Mouse (Mus musculus) forebrain, embryonic 13.5 days (tissue): Measurements from ENCODE around the gene Ccl27b. TPM values are rescaled to one million over a fixed set of nuclear protein-coding genes. Genes with fewer than 3 reads are reported as not detected.
"Not testable (repeated sequence)": the region's sequence is repeated elsewhere in the genome, so short reads cannot be mapped to it uniquely, and the experiment has no call there.

Experiments used
- ATAC-seq: fragments of 200-750 bp; cut with Nextera tagmentation; 2 replicates; pipeline ENCODE4 v1.8.0; 2017
- H3K27ac ChIP-seq: fragments of 300-500 bp; sonication (generic); 2 replicates; pipeline ENCODE4 v1.5.1; 2015; ENCODE audit warnings: inconsistent platforms, mild to moderate bottlenecking, moderate library complexity
- H3K27me3 ChIP-seq: fragments of 300-500 bp; sonication (generic); 2 replicates; pipeline ENCODE4 v1.6.1; 2015; ENCODE audit warnings: mild to moderate bottlenecking, inconsistent platforms
- H3K36me3 ChIP-seq: fragments of 300-500 bp; sonication (generic); 2 replicates; pipeline ENCODE4 v1.6.1; 2015; ENCODE audit warnings: mild to moderate bottlenecking, inconsistent platforms; ENCODE audit not compliant: poor library complexity, severe bottlenecking
- H3K4me1 ChIP-seq: fragments of 300-500 bp; sonication (generic); 2 replicates; pipeline ENCODE4 v1.6.1; 2015; ENCODE audit warnings: inconsistent platforms
- H3K4me2 ChIP-seq: fragments of 300-500 bp; sonication (generic); 2 replicates; pipeline ENCODE4 v1.6.1; 2015; ENCODE audit warnings: inconsistent platforms, mild to moderate bottlenecking, moderate library complexity
- H3K4me3 ChIP-seq: fragments of 300-500 bp; sonication (generic); 2 replicates; pipeline ENCODE4 v1.5.1; 2015; ENCODE audit warnings: mild to moderate bottlenecking, inconsistent platforms
- H3K9ac ChIP-seq: fragments of 300-500 bp; sonication (generic); 2 replicates; pipeline ENCODE4 v1.6.1; 2015; ENCODE audit warnings: mild to moderate bottlenecking, inconsistent platforms
- H3K9me3 ChIP-seq: fragments of 300-500 bp; sonication (generic); replicated peaks from 2 replicates; pipeline ENCODE4 v1.6.1; 2016; ENCODE audit warnings: inconsistent platforms
- WGBS: fragments of 180-500 bp; shearing (Covaris S2); methylation state at CpG from one replicate; pipeline ENCODE4 v1.1.7; 2015; 5-methylcytosine and 5-hydroxymethylcytosine counted together
- polyA plus RNA-seq: library from polyadenylated mRNA; unstranded; fragments of >200 nt; fragmentation: Nextera tagmentation; extraction: Ambion mirVana; gene quantifications from 2 replicates; pipeline ENCODE4 v1.2.1, GENCODE M21; 2015

Gene Ccl27b
- polyA plus RNA-seq = not detected in 2 replicates

DNA sequence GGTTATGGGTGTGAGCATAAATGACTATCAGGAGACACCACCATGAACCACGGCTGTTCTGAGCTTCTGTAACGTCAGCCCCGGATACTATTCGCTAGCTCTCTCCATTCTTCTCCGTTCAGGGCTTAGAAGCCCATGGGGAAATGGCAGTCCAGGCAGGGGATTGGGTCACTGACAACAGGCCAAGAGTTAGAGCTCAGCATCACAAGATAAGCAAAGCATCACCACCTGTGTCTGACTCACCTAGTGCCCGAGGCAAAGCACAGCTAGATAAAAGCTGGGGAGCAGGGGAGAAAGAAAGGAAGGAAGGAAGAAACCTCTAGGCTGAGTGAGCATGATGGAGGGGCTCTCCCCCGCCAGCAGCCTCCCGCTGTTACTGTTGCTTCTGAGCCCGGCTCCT lies at the start of gene Ccl27b:
Gene Ccl27b (plus strand): TSS at position 301 of the 400 bp plus-strand sequence.
- not testable (repeated sequence) for ATAC-seq

DNA sequence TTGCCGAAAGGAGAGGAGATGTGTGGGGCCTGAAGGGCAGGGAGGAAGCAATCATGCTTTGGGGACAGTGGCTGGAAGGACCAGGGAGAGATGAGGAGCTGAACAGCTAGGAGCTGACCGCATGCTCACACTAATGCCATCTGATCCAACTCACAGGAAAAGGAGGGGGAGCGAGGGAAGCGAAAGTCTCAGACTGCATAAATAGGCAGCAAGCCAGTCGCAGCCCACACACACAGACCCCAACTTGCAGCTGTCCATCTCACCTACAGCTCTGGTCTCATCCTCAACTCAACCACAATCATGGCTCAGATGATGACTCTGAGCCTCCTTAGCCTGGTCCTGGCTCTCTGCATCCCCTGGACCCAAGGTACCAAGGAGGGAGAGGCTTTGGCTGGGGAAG lies 43.2 kb upstream of the Ccl27b start, which contains the start of gene Gm10591:
Gene Gm10591 (plus strand): TSS at position 301 of the 400 bp plus-strand sequence.
- H3K27ac ChIP-seq, H3K9me3 ChIP-seq, H3K4me2 ChIP-seq, H3K36me3 ChIP-seq, ATAC-seq, H3K9ac ChIP-seq, H3K4me3 ChIP-seq, H3K27me3 ChIP-seq, H3K4me1 ChIP-seq: not testable (repeated sequence)
- WGBS = no CpG with 5 or more reads among the region's 5 CpGs

More for the DNA sequence above, at the start of gene Ccl27b:
- no CpG with 5 or more reads among the region's 9 CpGs for WGBS
- H3K4me2 ChIP-seq, H3K4me3 ChIP-seq, H3K9me3 ChIP-seq, H3K36me3 ChIP-seq, H3K27ac ChIP-seq, H3K4me1 ChIP-seq, H3K9ac ChIP-seq, H3K27me3 ChIP-seq: not testable (repeated sequence)

DNA sequence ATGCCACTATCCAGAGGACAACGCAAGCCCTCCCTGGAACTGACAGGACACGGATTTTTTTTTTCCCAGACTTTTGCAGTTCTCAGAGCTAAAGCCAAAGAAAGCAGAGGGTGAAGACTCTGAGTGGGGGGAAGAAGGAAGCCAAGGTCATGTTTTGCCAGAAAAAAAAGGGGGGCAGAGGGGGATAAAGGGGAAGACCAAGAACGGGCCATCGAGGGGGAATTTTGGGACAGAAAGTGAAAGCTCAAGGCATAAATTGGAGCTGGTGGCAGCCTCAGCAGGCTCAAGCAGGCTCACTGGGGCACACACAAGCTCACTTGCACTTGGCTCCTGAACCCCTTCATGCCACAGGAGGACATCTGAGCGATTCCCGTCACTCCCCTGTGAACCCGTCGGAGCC lies 25.6 kb upstream of the Ccl27b start, which contains the start of gene Gm2564:
Gene Gm2564 (plus strand): TSS at position 301 of the 400 bp plus-strand sequence.
- not testable (repeated sequence) for H3K4me1 ChIP-seq, H3K9me3 ChIP-seq, H3K4me2 ChIP-seq, H3K27me3 ChIP-seq, H3K9ac ChIP-seq, ATAC-seq, H3K36me3 ChIP-seq, H3K4me3 ChIP-seq, H3K27ac ChIP-seq
- no CpG with 5 or more reads among the region's 8 CpGs for WGBS

DNA sequence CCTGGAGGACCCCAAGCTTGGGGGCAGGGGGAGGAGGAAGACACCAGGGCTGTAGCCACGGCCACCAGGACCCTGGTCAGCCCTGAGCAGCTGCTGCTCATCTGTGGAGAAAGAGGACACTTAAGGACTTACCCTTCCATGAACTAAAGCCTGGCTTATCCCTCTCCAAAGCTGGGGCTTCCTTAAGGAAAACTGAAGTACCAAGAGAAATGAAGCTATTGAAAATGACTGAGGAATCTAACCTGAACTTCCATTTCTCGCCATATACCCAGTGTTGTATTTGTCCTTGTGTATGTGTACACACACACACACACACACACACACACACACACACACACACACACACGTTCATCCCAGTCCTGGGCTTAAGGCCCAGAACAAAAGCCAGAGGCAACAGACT lies 6.7 kb downstream of the Ccl27b start, which contains the start of gene Il11ra2:
Gene Il11ra2 (minus strand): TSS at position 101 of the 400 bp plus-strand sequence.
- H3K4me2 ChIP-seq, H3K4me3 ChIP-seq, H3K9me3 ChIP-seq, H3K4me1 ChIP-seq, H3K27me3 ChIP-seq, H3K9ac ChIP-seq, H3K27ac ChIP-seq, H3K36me3 ChIP-seq, ATAC-seq: not testable (repeated sequence)
- no CpG with 5 or more reads among the region's 3 CpGs for WGBS

DNA sequence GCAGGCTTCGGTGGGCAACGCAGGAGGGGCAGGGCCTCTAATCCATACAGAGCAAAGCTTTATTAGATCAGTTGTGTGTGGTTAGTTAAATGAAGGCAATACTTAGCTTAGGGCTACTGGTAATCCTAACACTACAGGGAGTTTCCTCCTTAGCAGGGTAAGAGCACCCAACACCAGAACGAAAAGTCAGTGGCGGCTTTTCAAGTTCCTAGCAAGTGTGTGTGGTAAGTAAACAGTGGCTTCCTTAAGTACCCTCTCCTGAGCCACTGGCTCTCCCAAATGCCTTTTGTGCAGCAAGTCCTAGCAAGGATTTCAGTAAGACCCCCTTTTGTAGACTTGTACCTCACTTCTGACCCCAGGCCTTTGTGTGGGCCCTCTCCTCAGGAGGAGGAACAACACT lies 20.4 kb downstream of the Ccl27b start:
- no CpG with 5 or more reads among the region's 4 CpGs for WGBS
- not testable (repeated sequence) for H3K4me3 ChIP-seq, H3K9ac ChIP-seq

DNA sequence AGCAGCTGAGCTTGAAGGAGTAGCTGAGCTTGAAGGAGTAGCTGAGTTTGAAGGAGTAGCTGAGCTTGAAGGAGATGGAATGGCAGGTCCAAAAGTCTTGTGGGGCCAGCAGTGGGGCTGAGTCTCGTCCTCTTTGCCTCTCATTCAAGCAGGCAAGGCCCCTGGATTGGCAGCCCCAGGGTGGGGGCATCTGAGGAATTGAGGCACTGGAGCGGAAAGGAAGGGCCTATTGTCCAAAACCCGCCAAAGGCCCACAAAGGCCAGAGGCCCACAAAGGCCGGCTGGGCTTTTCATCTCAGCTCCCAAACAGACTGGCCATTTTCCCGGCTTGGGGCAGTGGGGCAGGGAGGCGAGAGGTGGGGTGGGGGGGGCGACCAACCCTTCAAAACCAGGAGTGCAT lies 24.3 kb downstream of the Ccl27b start:
- not testable (repeated sequence) for H3K4me2 ChIP-seq, H3K9me3 ChIP-seq, H3K9ac ChIP-seq, H3K4me1 ChIP-seq, H3K4me3 ChIP-seq, H3K27ac ChIP-seq, H3K27me3 ChIP-seq, H3K36me3 ChIP-seq
- ATAC-seq = 0 out of 2 replicates have a peak, but pooled peaks have one; percentile 17
- WGBS = no CpG with 5 or more reads among the region's 7 CpGs

More for the DNA sequence above, 20.4 kb downstream of the Ccl27b start:
- not testable (repeated sequence) for H3K4me2 ChIP-seq, ATAC-seq, H3K9me3 ChIP-seq, H3K4me1 ChIP-seq, H3K27ac ChIP-seq, H3K36me3 ChIP-seq, H3K27me3 ChIP-seq

DNA sequence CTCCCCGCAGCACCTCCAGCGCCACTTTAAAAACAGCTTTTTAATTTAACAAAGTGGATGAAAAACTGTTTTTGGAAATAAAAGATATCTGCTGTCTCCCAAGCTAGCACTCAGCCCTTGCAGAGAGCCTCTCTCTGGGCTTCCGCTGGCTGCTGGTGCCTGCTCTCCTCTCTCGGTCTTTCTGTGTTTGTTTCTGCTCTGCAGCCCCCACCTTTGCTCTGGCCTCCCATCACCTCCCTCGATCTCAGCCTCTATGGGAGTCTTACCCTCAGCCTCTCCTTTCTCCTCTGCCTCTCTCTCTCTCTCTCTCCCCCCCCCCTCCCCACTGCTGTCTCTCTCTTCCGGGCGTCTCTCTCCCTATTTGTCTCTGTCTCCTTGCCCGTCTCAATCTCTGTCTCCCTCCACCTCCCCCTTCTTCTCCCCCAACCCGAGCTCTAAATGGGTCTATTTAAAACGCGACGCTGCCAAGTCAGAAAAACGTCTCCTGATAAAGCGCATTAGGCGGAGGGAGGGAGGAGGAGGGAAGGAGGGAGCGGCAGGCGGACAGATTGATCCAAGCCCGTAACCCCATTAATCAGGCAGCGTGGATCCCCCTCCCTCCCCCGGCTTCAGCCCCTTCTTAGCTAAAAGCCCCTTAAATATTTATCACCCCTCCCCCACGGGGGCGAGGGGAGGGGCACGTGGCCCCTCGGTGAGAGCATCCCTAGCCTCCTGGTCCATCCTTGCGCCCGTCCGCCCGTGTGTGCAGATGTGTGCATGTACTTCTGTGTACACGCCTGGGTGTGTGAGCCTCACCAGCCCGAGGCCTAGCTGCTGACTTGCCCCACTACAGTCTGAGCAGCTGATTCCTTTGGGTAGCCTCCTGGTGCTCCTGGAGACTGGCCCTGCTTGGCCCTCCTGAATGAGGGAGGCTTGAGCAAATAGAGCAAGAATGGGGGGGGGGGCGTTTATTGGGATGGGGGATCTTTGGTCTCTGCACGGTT lies 25.6 kb downstream of the Ccl27b start:
- H3K36me3 ChIP-seq, H3K9me3 ChIP-seq, H3K27me3 ChIP-seq, H3K4me3 ChIP-seq, H3K4me2 ChIP-seq, H3K9ac ChIP-seq, H3K4me1 ChIP-seq, H3K27ac ChIP-seq: not testable (repeated sequence)
- no CpG with 5 or more reads among the region's 32 CpGs for WGBS
- ATAC-seq = peak; percentile 71

DNA sequence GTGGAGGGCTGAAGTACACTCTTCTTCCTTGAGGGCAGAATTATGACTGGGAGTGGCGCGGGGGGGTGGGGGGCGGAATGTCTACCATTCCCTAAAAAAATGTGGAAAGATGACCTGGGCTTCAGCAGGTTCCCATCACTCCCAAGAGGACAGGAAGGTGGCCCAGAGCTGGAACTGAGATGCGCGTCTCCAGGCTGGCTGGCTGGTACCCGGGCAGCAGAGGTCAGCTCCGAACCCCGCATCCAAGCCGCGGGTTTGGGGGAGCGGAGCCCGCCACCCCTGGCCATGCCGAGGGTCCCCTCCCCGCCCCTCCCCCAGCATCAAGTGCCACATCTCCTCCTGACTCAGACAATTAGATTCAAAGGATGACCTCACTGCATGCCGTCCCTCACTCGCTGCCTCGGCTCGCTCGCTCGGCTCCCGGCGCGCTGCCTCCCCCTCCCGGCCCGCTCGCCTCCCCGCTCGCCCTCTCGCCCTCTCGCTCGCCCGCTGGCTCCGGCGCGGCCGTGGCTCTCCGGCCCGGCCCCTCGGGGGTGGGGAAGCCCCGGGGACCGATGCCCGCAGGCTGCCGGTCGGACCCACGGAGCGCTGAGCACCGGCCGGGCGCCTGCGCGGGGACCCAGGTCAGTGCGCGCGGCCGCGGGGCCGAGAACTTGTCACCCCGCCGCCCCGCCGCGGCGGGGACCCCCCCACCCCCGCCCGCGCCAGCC lies 26.6 kb downstream of the Ccl27b start:
- H3K4me2 ChIP-seq, H3K4me3 ChIP-seq, H3K9ac ChIP-seq, H3K36me3 ChIP-seq, H3K27me3 ChIP-seq, H3K9me3 ChIP-seq, H3K27ac ChIP-seq, H3K4me1 ChIP-seq: not testable (repeated sequence)
- peak; percentile 69; the same call in 1 of the 2 replicates for ATAC-seq
- no CpG with 5 or more reads among the region's 66 CpGs for WGBS

DNA sequence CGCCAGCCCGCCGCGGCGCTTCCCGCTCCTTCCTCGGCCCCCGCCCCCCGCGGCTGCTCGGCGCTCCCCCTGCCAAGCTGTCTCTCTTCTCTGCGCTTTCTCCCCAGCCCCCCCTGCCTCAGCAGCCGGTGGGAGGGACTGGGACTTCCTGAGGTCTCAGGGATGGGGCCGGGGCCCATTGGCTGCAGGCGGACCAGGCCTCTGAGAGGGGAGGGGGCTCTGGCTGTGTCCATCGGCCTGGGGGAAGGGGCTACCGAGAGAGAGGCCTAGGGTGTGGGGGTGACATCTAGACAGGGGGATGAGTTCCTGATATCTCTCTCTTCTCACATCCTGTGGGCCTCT lies 27.1 kb downstream of the Ccl27b start:
- ATAC-seq = peak; percentile 78; the same call in 1 of the 2 replicates
- H3K4me2 ChIP-seq, H3K36me3 ChIP-seq, H3K4me3 ChIP-seq, H3K9ac ChIP-seq, H3K27me3 ChIP-seq, H3K4me1 ChIP-seq, H3K27ac ChIP-seq, H3K9me3 ChIP-seq: not testable (repeated sequence)
- no CpG with 5 or more reads among the region's 18 CpGs for WGBS

Other genes starting within 250 kb of the Ccl27b start
- gene Gm21586, start 215.9 kb upstream of the Ccl27b start, polyA plus RNA-seq = not detected in 2 replicates
- not detected in 2 replicates for gene Gm2163, start 188.5 kb upstream of the Ccl27b start, polyA plus RNA-seq
- 0.19 TPM in 1 of 2 replicates, not detected in the other for gene Fam205a2, start 127.1 kb upstream of the Ccl27b start, polyA plus RNA-seq
- not detected in 2 replicates for gene Gm10591, start 43.1 kb upstream of the Ccl27b start, polyA plus RNA-seq
- not detected in 2 replicates for gene Gm2564, start 25.5 kb upstream of the Ccl27b start, polyA plus RNA-seq
- gene Il11ra2, start 6.6 kb downstream of the Ccl27b start, polyA plus RNA-seq = not detected in 2 replicates
- gene 4930578G10Rik, start 80.3 kb downstream of the Ccl27b start, polyA plus RNA-seq = 0.84 and 1.4 TPM in 2 replicates
- gene Ccl19, start 101.3 kb downstream of the Ccl27b start, polyA plus RNA-seq = 0.27 and 0.34 TPM in 2 replicates
- gene Ccl21a, start 118.7 kb downstream of the Ccl27b start, polyA plus RNA-seq = 1.2 TPM in 1 of 2 replicates, not detected in the other
- gene Fam205a1, start 198.6 kb downstream of the Ccl27b start, polyA plus RNA-seq = 0.05 TPM in 1 of 2 replicates, not detected in the other
- gene Gm12394, start 201.5 kb downstream of the Ccl27b start, polyA plus RNA-seq = 0.48 and 0.54 TPM in 2 replicates
- gene Fam205c, start 219.0 kb downstream of the Ccl27b start, polyA plus RNA-seq = 1.0 and 1.1 TPM in 2 replicates